Mouse (Mus musculus) effector memory CD4-positive, alpha-beta T cell, adult 7 months (primary cell): ENCODE data around the gene Cyb561. TPM values are rescaled to one million over a fixed set of nuclear protein-coding genes. Genes with fewer than 3 reads are reported as not detected.

Experiments used
- polyA plus RNA-seq: library from polyadenylated mRNA; unstranded; fragments of 100-300 nt; shearing (Covaris generic); gene quantifications from one replicate; pipeline ENCODE4 v1.2.1, GENCODE M21; 2017

Gene Cyb561
- 2.3 TPM for polyA plus RNA-seq

DNA sequence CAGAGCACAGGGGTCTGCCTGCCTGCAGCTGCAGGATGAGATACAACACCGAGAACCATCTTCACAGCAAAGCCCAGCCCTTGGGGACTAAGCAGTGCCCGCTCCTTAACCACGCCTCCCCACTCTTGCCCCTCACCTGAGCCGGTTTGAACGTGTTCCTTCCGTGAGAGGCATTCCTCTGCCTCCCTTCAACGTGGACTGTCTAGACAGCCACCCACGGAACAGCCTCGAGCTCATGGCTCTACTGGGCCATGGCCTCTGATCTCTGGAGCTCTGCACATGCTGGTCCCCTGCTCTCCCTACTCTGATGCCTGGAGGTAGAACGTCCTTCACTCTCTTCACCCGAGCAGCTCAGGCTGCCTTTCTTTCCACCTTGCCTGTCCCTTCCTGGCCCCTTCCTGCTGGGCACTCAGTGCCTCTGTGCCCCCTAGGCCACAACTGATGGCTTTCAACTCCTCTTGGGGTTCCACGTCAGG is at the start of gene Cyb561:
Gene Cyb561, minus strand, starts transcription at position 426 of the 476 bp plus-strand sequence.

DNA sequence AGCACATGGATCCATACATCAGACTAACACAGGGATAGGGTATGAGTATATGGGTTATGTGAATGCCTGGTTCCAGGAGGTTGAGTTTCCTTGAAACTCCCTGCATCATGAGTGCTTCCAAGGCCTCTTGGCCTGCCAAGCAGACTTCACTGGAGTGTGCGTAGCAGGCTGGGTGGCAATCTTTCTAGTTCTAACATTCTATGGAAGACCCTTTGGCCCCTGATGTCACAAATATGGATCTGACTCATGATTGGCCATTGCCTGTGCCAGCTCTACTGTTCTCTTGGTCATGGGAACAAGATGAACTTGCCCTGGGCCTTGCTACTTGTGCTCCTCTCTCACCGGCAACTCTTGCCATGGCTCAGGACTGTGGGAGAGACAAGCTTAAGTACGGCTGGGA is 41.2 kb upstream of the Cyb561 start, which contains the start of gene Ace3:
Gene Ace3, plus strand, starts transcription at position 301 of the 400 bp plus-strand sequence.

DNA sequence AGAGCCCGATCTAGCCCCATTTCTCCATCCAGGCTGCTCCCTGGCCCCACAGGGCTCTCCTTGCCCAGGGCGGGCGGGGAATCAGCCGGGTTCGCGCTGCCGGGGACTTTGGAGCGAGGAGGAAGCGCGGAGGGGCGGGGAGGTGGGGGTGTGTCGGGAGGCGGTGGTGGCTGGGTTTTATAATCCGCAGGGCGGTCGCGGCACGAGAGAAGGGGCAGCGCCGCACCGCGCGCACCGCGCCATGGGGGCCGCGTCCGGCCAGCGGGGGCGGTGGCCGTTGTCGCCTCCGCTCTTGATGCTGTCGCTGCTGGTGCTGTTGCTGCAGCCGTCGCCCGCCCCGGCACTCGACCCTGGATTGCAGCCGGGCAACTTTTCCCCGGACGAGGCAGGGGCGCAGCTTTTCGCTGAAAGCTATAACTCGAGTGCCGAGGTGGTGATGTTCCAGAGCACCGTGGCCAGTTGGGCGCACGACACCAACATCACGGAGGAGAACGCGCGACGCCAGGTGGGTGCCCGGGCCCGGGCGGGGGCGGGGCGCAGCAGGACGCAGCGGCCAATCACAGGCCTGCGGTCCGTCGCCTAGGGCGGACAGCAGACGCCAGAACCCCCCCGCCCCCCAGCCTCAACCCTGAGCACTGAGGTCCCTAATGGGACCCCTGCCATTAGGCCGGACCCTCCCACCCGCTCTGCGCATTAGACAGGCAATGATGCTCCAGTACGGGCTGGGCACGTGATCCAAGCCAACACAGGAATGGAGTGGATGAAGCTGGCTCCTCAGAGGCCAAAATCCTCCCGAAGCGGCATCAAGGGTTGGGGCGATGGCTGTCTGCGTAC is 14.8 kb upstream of the Cyb561 start, which contains the start of gene Ace:
Gene Ace, plus strand, starts transcription at position 205 of the 834 bp plus-strand sequence.

Other genes starting within 250 kb of the Cyb561 start
- not detected for gene Ace, start 14.6 kb upstream of the Cyb561 start, polyA plus RNA-seq
- not detected for gene Ace3, start 41.3 kb upstream of the Cyb561 start, polyA plus RNA-seq
- not detected for gene Kcnh6, start 54.8 kb upstream of the Cyb561 start, polyA plus RNA-seq
- gene Dcaf7, start 83.5 kb upstream of the Cyb561 start, polyA plus RNA-seq, result 77.0 TPM
- gene Taco1, start 112.7 kb upstream of the Cyb561 start, polyA plus RNA-seq, result 4.9 TPM
- 98.7 TPM for gene Map3k3, start 131.3 kb upstream of the Cyb561 start, polyA plus RNA-seq
- gene Gm10840, start 207.5 kb upstream of the Cyb561 start, polyA plus RNA-seq, result not detected
- gene Limd2, start 207.5 kb upstream of the Cyb561 start, polyA plus RNA-seq, result 1,126 TPM
- 29.8 TPM for gene Strada, start 248.8 kb upstream of the Cyb561 start, polyA plus RNA-seq